Mouse (Mus musculus): ENCODE measurements around the gene Snd1. TPM values are rescaled to one million over a fixed set of nuclear protein-coding genes. Genes with fewer than 3 reads are reported as not detected.

The Snd1 gene
- polyA plus RNA-seq, 1 experiment from 2014 or later, result 110 TPM

DNA sequence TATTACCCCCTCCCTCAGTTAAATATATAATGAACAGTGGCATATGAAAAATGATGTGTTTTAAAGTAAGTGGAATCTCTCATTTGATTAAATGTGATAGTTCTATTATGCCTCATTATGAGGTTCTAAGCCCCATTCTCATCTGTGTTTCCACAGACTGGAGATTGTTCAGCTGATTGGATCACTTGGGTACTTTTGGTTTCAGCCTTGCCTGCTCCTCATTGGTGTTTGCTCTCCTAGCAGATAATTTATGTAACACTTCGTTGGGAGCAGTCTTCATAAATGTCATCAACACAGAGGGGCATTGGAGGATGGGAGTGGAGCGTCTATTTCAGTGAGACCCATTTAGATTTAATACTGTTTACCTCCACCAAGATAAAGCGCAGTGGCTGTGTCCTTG is 118.8 kb downstream of the Snd1 start:
- Histone ChIP-seq H3K9me3 (no peaks in the 10 kb centered on the region), H3K36me3 (replicated peaks) (0 out of 2 replicates have a peak, but pooled peaks cover 9% of the 10 kb centered on the region), H3K27me3 (ENCODE audit: poor library complexity, severe bottlenecking) (no peaks in the 10 kb centered on the region), H3K4me1 (peaks cover 15% of the 10 kb centered on the region), H3K27ac (no peak overlapping the region), H3K4me3 (no peak overlapping the region)
- 87% methylated on average over 3 of the region's 3 CpGs for WGBS
- no peak for DNase-seq (ENCODE audit: extremely low spot score, low spot score)

DNA sequence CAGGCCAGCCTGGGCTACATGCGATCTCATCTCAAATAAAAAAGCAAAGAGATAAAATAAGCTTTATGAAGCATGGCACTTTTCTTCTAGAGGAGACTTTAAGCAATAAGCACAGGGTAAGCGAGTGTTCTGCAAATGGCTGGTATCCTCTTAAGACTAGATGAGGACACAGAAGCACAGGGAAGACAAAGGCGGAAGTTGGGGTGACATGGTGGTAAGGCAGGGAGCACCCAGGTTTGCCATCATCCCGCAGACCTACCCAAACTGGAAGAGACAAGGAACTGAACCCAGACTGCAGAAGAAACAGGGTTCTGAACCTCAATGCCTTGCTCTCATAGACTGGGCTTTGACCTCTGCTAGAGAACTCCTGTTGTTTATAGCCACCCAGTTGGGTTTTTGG is 119.8 kb downstream of the Snd1 start:
- H3K36me3 ChIP-seq (replicated peaks), result 0 out of 2 replicates have a peak, but pooled peaks cover 5% of the 10 kb centered on the region
- no peak overlapping the region for H3K27ac ChIP-seq
- H3K27me3 ChIP-seq (ENCODE audit: poor library complexity, severe bottlenecking), result no peaks in the 10 kb centered on the region
- H3K4me1 ChIP-seq, result peaks cover 11% of the 10 kb centered on the region; the same call in 1 of the 2 replicates
- 92% methylated on average over 4 of the region's 4 CpGs for WGBS
- DNase-seq (ENCODE audit: extremely low spot score, low spot score), result no peak
- H3K9me3 ChIP-seq, result no peaks in the 10 kb centered on the region
- no peak overlapping the region for H3K4me3 ChIP-seq

- DNase-seq (ENCODE audit: extremely low spot score, low spot score), result no peak
- WGBS, result 95% methylated on average over 1 of the region's 1 CpGs
- Histone ChIP-seq H3K4me1 (peaks cover 14% of the 10 kb centered on the region; the same call in 1 of the 2 replicates), H3K27ac (no peak overlapping the region), H3K9me3 (no peaks in the 10 kb centered on the region), H3K27me3 (ENCODE audit: poor library complexity, severe bottlenecking) (no peaks in the 10 kb centered on the region), H3K36me3 (replicated peaks) (0 out of 2 replicates have a peak, but pooled peaks cover 5% of the 10 kb centered on the region), H3K4me3 (no peak overlapping the region)
Measured at GRCm38 (mm10) chr6:28595231-28595630, 120.3 kb downstream of the Snd1 start.

DNA sequence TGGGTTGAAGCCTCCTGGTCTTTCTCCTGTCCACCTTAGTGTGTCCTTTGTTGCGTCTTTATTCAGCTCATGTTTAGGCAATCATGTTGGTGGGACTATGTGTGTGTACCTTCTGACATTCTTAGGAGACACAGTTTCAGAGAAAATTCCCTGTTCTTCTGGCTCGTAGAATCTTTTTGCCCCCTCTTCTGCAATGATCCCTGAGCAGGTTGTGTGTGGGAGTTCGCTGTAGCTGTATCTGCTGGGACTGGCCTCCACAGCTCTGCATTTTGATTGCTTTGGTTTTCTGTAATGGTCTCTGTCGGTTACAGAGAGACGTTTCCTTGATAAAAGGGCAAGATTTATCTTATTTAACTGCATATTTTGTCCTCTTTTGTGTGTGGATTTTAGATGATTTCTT is 122.3 kb downstream of the Snd1 start:
- Histone ChIP-seq H3K36me3 (replicated peaks) (no peaks in the 10 kb centered on the region), H3K4me1 (peaks cover 6% of the 10 kb centered on the region; the same call in 1 of the 2 replicates), H3K4me3 (no peak overlapping the region), H3K27me3 (ENCODE audit: poor library complexity, severe bottlenecking) (no peaks in the 10 kb centered on the region), H3K9me3 (no peaks in the 10 kb centered on the region), H3K27ac (no peak overlapping the region)
- 91% methylated on average over 5 of the region's 5 CpGs for WGBS
- DNase-seq (ENCODE audit: extremely low spot score, low spot score), result no peak

DNA sequence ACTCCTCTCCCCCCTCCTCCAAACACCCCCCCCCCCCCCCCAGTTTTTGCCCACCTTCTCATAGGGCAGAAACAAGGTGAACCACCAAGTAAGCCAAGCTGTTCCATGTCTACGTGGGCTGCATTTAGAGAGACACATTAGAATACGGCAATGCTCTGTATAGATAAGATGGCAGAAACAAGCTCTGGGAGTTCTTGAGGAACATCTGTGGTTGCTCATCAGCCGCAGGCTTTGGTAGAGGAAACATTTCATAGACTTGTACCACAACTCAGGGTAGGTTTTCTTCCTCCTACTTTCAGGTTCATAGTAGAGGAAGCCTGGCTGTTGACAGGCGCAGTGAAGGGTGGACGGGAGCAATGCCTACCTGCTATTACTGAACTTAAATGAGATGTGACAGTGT is 124.2 kb downstream of the Snd1 start:
- no peak for DNase-seq (ENCODE audit: extremely low spot score, low spot score)
- H3K27me3 ChIP-seq (ENCODE audit: poor library complexity, severe bottlenecking), result no peaks in the 10 kb centered on the region
- H3K36me3 ChIP-seq (replicated peaks), result no peaks in the 10 kb centered on the region
- H3K9me3 ChIP-seq, result no peaks in the 10 kb centered on the region
- 91% methylated on average over 5 of the region's 5 CpGs for WGBS
- H3K4me1 ChIP-seq, result peaks cover 7% of the 10 kb centered on the region; the same call in 1 of the 2 replicates
- H3K4me3 ChIP-seq, result no peak overlapping the region
- H3K27ac ChIP-seq, result no peak overlapping the region

DNA sequence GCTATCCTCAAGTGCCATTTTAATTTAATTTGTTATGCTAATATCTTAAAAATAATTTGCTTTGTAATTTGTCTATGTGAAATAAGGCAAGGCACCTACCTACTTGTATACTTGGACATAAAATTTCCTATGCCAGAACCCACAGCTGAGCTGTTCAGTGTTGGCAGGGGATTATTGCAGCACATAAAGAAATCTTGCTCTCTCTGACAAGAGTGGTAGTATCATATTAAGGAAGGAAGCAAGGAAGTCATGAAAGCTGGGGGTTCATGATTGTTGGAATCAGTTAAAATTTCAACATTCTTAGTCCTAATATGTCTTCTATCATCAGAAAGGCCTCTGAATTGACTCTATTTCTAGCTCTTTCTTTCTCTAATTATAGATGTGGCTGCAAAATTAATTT is 125.5 kb downstream of the Snd1 start:
- H3K27ac ChIP-seq, result no peak overlapping the region
- H3K36me3 ChIP-seq (replicated peaks), result no peaks in the 10 kb centered on the region
- DNase-seq (ENCODE audit: extremely low spot score, low spot score), result no peak
- peaks cover 7% of the 10 kb centered on the region; the same call in 1 of the 2 replicates for H3K4me1 ChIP-seq
- H3K27me3 ChIP-seq (ENCODE audit: poor library complexity, severe bottlenecking), result no peaks in the 10 kb centered on the region
- no peak overlapping the region for H3K4me3 ChIP-seq
- no peaks in the 10 kb centered on the region for H3K9me3 ChIP-seq

DNA sequence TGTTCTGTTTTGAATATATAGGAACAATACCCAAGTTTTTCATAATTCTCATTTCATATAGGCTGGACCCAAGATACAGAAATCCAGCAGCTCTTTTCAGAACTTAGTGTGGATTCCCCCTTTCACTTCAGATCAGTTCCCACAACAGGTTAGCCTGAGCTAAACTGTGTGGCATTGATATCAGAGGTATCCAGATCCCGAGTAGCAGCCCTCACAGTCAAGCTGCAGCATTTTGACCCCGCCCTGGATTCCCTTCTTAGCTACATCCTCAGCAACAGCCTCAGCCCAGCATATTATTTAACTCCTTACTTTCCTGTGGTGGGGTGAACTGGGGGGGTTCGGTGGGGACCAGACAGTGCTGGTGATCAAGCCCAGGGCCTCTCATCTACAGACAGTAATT is 128.5 kb downstream of the Snd1 start:
- no peaks in the 10 kb centered on the region for H3K27me3 ChIP-seq (ENCODE audit: poor library complexity, severe bottlenecking)
- H3K36me3 ChIP-seq (replicated peaks), result no peaks in the 10 kb centered on the region
- 78% methylated on average over 3 of the region's 3 CpGs for WGBS
- no peak overlapping the region for H3K4me3 ChIP-seq
- H3K9me3 ChIP-seq, result no peaks in the 10 kb centered on the region
- peaks cover 7% of the 10 kb centered on the region; the same call in 1 of the 2 replicates for H3K4me1 ChIP-seq
- no peak overlapping the region for H3K27ac ChIP-seq
- no peak for DNase-seq (ENCODE audit: extremely low spot score, low spot score)

DNA sequence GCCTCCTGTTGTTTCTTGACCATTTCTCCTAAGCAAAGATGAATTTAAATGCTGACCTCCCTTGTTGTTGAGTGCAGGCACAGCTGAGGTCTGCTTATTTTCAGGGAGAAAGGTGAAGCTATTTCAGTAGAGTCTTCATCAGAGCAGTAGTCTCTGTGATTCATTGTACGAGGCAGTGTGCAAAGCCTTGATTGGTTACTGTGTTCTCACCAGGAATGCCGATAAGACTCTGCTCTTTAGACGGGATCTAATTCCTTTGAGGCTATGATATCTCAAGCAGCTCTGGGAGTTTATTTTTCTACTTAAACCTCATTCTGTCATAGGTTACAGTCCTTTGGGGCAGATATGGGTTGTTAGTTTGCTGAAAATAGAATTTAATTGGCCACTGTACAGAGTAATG is 128.9 kb downstream of the Snd1 start:
- no peak for DNase-seq (ENCODE audit: extremely low spot score, low spot score)
- no peaks in the 10 kb centered on the region for H3K27me3 ChIP-seq (ENCODE audit: poor library complexity, severe bottlenecking)
- H3K4me3 ChIP-seq, result no peak overlapping the region
- WGBS, result 84% methylated on average over 3 of the region's 3 CpGs
- H3K4me1 ChIP-seq, result peaks cover 7% of the 10 kb centered on the region; the same call in 1 of the 2 replicates
- no peaks in the 10 kb centered on the region for H3K36me3 ChIP-seq (replicated peaks)
- H3K27ac ChIP-seq, result no peak overlapping the region
- no peaks in the 10 kb centered on the region for H3K9me3 ChIP-seq

DNA sequence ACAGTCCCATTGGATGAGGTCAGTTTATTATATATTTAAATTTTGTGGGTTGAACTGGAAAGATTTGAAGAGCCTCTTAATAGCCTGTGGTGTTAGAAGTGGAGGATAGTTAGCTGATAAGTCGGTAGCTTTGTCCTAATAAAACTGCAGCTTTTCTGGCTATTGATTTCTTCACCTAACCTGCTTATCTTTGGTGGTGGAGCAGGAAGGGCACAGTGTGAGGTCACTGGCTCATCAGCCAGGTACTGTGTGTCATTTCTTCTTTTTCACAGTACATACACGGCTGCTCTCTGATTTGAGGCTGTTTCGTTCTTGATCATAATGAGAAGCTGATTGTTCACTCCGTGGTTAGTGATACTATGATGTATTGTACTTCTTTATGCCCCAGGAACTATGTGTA is 134.4 kb downstream of the Snd1 start:
- 87% methylated on average over 4 of the region's 4 CpGs for WGBS

DNA sequence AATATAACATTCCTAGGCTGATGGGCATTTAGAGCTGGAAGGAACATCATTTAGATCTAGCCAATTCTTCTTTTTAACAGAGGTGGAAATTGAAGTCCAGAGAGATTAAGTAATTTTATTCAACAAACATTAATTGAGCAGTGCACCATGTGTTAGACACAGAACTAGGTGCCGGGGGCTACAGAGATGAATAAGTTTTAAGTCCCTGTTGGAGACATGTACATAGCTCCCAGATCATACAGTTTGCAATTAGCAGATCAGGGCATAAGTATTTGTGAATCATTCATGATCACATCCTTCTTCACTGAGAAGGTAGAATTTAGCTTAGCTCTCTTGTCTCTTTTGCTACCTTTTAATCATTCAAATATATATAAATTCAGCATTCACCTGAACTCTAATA is 135.2 kb downstream of the Snd1 start:
- H3K27ac ChIP-seq, result no peak overlapping the region
- 96% methylated on average over 1 of the region's 1 CpGs for WGBS
- no peaks in the 10 kb centered on the region for H3K4me1 ChIP-seq
- H3K36me3 ChIP-seq (replicated peaks), result no peaks in the 10 kb centered on the region
- H3K9me3 ChIP-seq, result no peaks in the 10 kb centered on the region
- no peak for DNase-seq (ENCODE audit: extremely low spot score, low spot score)
- no peaks in the 10 kb centered on the region for H3K27me3 ChIP-seq (ENCODE audit: poor library complexity, severe bottlenecking)
- no peak overlapping the region for H3K4me3 ChIP-seq

More for the DNA sequence above, 134.4 kb downstream of the Snd1 start:
- no peaks in the 10 kb centered on the region for H3K4me1 ChIP-seq
- no peaks in the 10 kb centered on the region for H3K27me3 ChIP-seq (ENCODE audit: poor library complexity, severe bottlenecking)
- no peak overlapping the region for H3K4me3 ChIP-seq
- H3K9me3 ChIP-seq, result no peaks in the 10 kb centered on the region
- H3K36me3 ChIP-seq (replicated peaks), result no peaks in the 10 kb centered on the region
- no peak for DNase-seq (ENCODE audit: extremely low spot score, low spot score)
- H3K27ac ChIP-seq, result no peak overlapping the region

DNA sequence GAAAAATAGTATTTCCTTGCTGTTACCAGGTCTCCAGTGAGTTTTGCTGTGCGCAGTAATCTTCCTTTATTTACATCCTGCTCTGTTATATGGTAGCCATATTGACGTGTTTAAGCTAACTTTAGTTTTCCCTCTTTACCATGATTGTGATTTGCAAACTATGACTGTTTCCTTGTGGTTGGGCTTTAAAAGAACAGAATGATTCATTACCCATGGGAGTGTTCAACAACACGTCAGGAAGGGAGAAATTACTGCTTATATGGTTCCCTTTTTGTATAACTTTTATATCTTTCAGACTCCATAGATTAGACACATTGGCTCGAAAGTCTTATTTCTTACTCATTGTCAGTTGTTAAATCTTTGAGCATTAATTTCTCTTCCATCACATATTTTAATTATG is 138.5 kb downstream of the Snd1 start:
- Histone ChIP-seq H3K9me3 (no peaks in the 10 kb centered on the region), H3K27ac (no peak overlapping the region), H3K4me3 (no peak overlapping the region), H3K4me1 (peaks cover 15% of the 10 kb centered on the region), H3K27me3 (ENCODE audit: poor library complexity, severe bottlenecking) (no peaks in the 10 kb centered on the region), H3K36me3 (replicated peaks) (no peaks in the 10 kb centered on the region)
- WGBS, result 93% methylated on average over 4 of the region's 4 CpGs
- no peak for DNase-seq (ENCODE audit: extremely low spot score, low spot score)

GRCm38 (mm10) chr6:28614856-28615255 is 139.9 kb downstream of the Snd1 start:
- no peaks in the 10 kb centered on the region for H3K9me3 ChIP-seq
- no peak for DNase-seq (ENCODE audit: extremely low spot score, low spot score)
- no peak overlapping the region for H3K27ac ChIP-seq
- peaks cover 26% of the 10 kb centered on the region for H3K4me1 ChIP-seq
- no peak overlapping the region for H3K4me3 ChIP-seq
- H3K27me3 ChIP-seq (ENCODE audit: poor library complexity, severe bottlenecking), result no peaks in the 10 kb centered on the region
- WGBS, result 91% methylated on average over 4 of the region's 4 CpGs
- no peaks in the 10 kb centered on the region for H3K36me3 ChIP-seq (replicated peaks)

DNA sequence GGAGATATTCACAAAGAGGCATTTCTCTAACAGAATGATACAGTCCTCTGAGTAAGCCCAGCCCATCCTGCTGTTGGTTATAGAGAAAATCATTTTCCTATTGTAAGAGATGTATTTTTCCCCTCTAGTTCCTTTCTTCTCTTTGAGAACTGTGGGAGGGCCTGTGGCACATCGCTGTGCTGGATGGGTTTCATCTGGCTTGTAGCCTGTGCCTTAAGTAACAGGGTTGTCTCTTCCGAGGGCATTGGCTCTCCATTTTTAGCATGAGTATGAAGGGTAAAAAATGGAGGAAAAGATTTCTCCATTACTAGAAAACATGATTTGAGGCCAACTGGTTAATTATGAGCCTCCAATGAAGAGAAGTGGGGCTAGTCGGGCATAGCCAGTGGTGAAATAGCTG is 140.5 kb downstream of the Snd1 start:
- Histone ChIP-seq H3K36me3 (replicated peaks) (no peaks in the 10 kb centered on the region), H3K4me3 (no peak overlapping the region), H3K9me3 (no peaks in the 10 kb centered on the region), H3K27me3 (ENCODE audit: poor library complexity, severe bottlenecking) (no peaks in the 10 kb centered on the region), H3K27ac (no peak overlapping the region), H3K4me1 (peaks cover 26% of the 10 kb centered on the region)
- no peak for DNase-seq (ENCODE audit: extremely low spot score, low spot score)
- WGBS, result 93% methylated on average over 3 of the region's 3 CpGs

GRCm38 (mm10) chr6:28615966-28616365 is 141.0 kb downstream of the Snd1 start:
- no peak overlapping the region for H3K4me3 ChIP-seq
- H3K36me3 ChIP-seq (replicated peaks), result no peaks in the 10 kb centered on the region
- no peaks in the 10 kb centered on the region for H3K27me3 ChIP-seq (ENCODE audit: poor library complexity, severe bottlenecking)
- WGBS, result 72% methylated on average over 3 of the region's 3 CpGs
- H3K27ac ChIP-seq, result no peak overlapping the region
- peaks cover 26% of the 10 kb centered on the region for H3K4me1 ChIP-seq
- no peaks in the 10 kb centered on the region for H3K9me3 ChIP-seq
- no peak for DNase-seq (ENCODE audit: extremely low spot score, low spot score)
